Mouse (Mus musculus): ENCODE measurements at regions not wholly inside any gene's neighbourhood (a gene's known extent, or its start where the extent isn't known, plus 50 kb on each side); places are given as distances from the start of the nearest gene placed in this dataset.

DNA sequence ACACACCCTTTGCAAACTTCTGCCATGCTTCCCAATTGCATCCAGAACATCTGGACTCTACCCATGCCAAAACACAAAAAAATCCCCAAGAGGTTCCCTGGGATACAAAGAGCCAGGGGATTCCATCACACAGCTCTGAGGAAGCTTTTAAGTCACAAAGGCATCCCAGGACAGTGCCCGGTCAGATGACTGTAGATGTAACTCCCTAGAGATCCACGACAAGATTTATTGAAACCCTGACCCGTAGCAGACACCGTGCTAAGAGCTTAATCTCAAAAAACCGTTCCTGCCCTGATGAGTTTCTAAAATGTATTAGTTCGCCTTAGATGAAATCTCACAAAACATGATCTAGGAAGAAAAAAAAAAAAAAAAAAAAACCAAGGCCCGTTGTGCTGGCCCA lies 312.0 kb upstream of the Castor2 start:
- Histone ChIP-seq H3K27ac (replicated peaks) (no peak overlapping the region), H3K9me3 (replicated peaks) (no peaks in the 10 kb centered on the region), H3K4me3 (no peak overlapping the region), H3K4me1 (no peaks in the 10 kb centered on the region), H3K27me3 (ENCODE audit: low read depth, poor library complexity, severe bottlenecking) (no peaks in the 10 kb centered on the region), H3K36me3 (no peaks in the 10 kb centered on the region)
- WGBS, result 85% methylated on average over 7 of the region's 7 CpGs
- no peak for DNase-seq (ENCODE audit: low spot score)

DNA sequence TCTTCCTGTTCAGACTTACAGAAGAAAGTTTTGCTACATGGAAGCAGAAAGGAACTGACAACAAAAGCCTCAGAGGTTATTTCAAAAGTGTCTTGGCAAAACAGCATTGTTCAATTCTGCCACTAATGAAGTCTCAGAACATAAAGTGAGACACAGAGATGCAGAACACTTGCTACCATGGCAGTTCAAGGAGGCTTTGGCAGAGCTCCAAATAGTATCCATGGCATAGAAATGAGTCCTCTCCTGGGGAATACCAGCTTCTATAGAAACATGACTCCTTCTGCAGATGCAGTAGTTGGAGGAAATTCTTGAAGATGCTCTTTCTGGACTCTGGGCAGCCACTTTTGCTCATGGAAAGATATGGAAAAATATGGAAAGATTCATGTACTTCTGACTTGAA lies 322.9 kb upstream of the Castor2 start:
- no peak overlapping the region for H3K27ac ChIP-seq (replicated peaks)
- no peaks in the 10 kb centered on the region for H3K36me3 ChIP-seq
- no peak for DNase-seq (ENCODE audit: low spot score)

GRCm38 (mm10) chr5:133774116-133774515 lies 325.4 kb upstream of the Castor2 start:
- Histone ChIP-seq H3K4me1 (no peaks in the 10 kb centered on the region), H3K27me3 (ENCODE audit: low read depth, poor library complexity, severe bottlenecking) (no peaks in the 10 kb centered on the region), H3K36me3 (no peaks in the 10 kb centered on the region), H3K27ac (replicated peaks) (no peak overlapping the region), H3K9me3 (replicated peaks) (no peaks in the 10 kb centered on the region), H3K4me3 (no peak overlapping the region)
- WGBS, result 90% methylated on average over 3 of the region's 3 CpGs
- DNase-seq (ENCODE audit: low spot score), result no peak

More for the DNA sequence above, 322.9 kb upstream of the Castor2 start:
- Histone ChIP-seq H3K4me1 (no peaks in the 10 kb centered on the region), H3K4me3 (no peak overlapping the region), H3K27me3 (ENCODE audit: low read depth, poor library complexity, severe bottlenecking) (no peaks in the 10 kb centered on the region), H3K9me3 (replicated peaks) (no peaks in the 10 kb centered on the region)

- 84% methylated on average over 2 of the region's 2 CpGs for WGBS
- Histone ChIP-seq H3K36me3 (no peaks in the 10 kb centered on the region), H3K4me3 (no peak overlapping the region), H3K4me1 (no peaks in the 10 kb centered on the region), H3K9me3 (replicated peaks) (no peaks in the 10 kb centered on the region), H3K27ac (replicated peaks) (no peak overlapping the region), H3K27me3 (ENCODE audit: low read depth, poor library complexity, severe bottlenecking) (no peaks in the 10 kb centered on the region)
- DNase-seq (ENCODE audit: low spot score), result no peak
Measured at GRCm38 (mm10) chr5:133768856-133769255, 330.7 kb upstream of the Castor2 start.

- 98% methylated on average over 2 of the region's 2 CpGs for WGBS
Measured at GRCm38 (mm10) chr5:133757817-133758216, 341.7 kb upstream of the Castor2 start.

DNA sequence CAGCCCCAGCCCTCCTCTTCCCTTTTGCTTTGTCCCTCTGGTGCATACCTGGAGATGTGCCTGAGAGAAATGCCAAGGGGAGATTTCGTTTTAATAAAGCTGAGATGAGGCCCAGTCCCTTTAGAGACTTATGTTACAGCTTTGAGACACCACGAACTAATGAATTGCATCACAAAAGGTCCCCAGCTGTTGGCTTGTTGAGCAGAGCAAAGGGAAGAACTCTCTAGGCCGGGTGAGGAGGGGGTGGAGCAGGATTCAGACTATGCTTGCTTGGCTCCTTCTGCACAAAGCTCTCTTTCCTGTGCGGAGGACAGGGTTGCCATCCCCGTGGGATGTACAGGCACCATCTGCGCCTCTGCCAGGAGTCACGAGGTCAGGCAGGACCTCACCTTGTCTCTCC lies 345.3 kb upstream of the Castor2 start:
- Histone ChIP-seq H3K27me3 (ENCODE audit: low read depth, poor library complexity, severe bottlenecking) (no peaks in the 10 kb centered on the region), H3K4me1 (peaks cover 11% of the 10 kb centered on the region), H3K36me3 (no peaks in the 10 kb centered on the region), H3K27ac (replicated peaks) (no peak overlapping the region), H3K9me3 (replicated peaks) (no peaks in the 10 kb centered on the region), H3K4me3 (no peak overlapping the region)
- no peak for DNase-seq (ENCODE audit: low spot score)
- 22% methylated on average over 7 of the region's 7 CpGs for WGBS

More at GRCm38 (mm10) chr5:133757817-133758216, 341.7 kb upstream of the Castor2 start:
- H3K27ac ChIP-seq (replicated peaks), result no peak overlapping the region
- peaks cover 11% of the 10 kb centered on the region for H3K4me1 ChIP-seq
- H3K36me3 ChIP-seq, result no peaks in the 10 kb centered on the region
- H3K4me3 ChIP-seq, result no peak overlapping the region
- H3K9me3 ChIP-seq (replicated peaks), result no peaks in the 10 kb centered on the region
- H3K27me3 ChIP-seq (ENCODE audit: low read depth, poor library complexity, severe bottlenecking), result no peaks in the 10 kb centered on the region
- DNase-seq (ENCODE audit: low spot score), result no peak

DNA sequence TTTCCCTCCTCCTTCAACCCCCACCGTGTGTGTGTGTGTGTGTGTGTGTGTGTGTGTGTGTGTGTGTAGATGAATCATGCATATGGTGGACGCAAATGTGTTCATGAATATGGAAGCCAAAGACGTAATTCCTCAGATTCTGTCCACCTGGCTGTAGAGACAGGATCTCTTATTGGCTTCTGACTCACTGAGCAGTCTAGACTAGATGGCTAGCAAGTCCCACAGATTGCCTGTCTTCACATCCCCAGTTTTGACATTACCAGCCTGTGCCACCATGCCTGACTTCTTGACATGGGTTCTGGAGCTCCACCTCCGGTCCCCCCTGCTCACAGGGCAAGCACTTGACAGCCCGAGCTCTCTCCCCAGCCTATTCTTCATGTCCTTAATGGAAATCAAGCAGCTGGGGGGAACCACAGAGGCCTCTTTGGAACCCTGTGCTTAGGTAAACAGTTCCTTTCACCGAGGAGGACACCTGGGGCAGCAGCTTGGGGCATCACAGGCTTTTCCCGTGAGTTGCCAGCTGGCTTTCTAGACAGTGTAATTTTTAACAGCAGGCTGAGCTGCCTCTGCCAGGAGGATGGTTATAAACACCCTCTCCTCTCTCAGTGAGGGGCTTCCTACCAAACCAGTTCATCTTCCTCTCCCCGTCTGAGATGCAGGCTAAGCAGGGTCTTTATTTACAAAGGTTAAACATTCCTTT lies 345.9 kb upstream of the Castor2 start:
- 41% methylated on average over 8 of the region's 8 CpGs for WGBS
- Histone ChIP-seq H3K4me3 (no peak overlapping the region), H3K27me3 (ENCODE audit: low read depth, poor library complexity, severe bottlenecking) (no peaks in the 10 kb centered on the region), H3K4me1 (peaks cover 15% of the 10 kb centered on the region), H3K36me3 (no peaks in the 10 kb centered on the region), H3K27ac (replicated peaks) (0 out of 2 replicates have a peak overlapping the region, but pooled peaks have one; percentile 9), H3K9me3 (replicated peaks) (no peaks in the 10 kb centered on the region)
- DNase-seq (ENCODE audit: low spot score), result no peak

GRCm38 (mm10) chr5:133746960-133747359 lies 352.6 kb upstream of the Castor2 start:
- 84% methylated on average over 1 of the region's 1 CpGs for WGBS
- Histone ChIP-seq H3K9me3 (replicated peaks) (peaks cover 4% of the 10 kb centered on the region; the same call in 1 of the 2 replicates), H3K36me3 (no peaks in the 10 kb centered on the region), H3K4me3 (no peak overlapping the region), H3K27ac (replicated peaks) (no peak overlapping the region), H3K27me3 (ENCODE audit: low read depth, poor library complexity, severe bottlenecking) (no peaks in the 10 kb centered on the region), H3K4me1 (peaks cover 12% of the 10 kb centered on the region)
- no peak for DNase-seq (ENCODE audit: low spot score)

- 71% methylated on average over 10 of the region's 10 CpGs for WGBS
- Histone ChIP-seq H3K4me1 (peaks cover 12% of the 10 kb centered on the region), H3K27me3 (ENCODE audit: low read depth, poor library complexity, severe bottlenecking) (no peaks in the 10 kb centered on the region), H3K36me3 (no peaks in the 10 kb centered on the region), H3K4me3 (no peak overlapping the region), H3K27ac (replicated peaks) (no peak overlapping the region), H3K9me3 (replicated peaks) (peaks cover 4% of the 10 kb centered on the region; the same call in 1 of the 2 replicates)
- DNase-seq (ENCODE audit: low spot score), result no peak
Measured at GRCm38 (mm10) chr5:133746411-133746810, 353.1 kb upstream of the Castor2 start.

GRCm38 (mm10) chr5:133744136-133744535 lies 355.4 kb upstream of the Castor2 start:
- Histone ChIP-seq H3K4me1 (peaks cover 12% of the 10 kb centered on the region), H3K36me3 (no peaks in the 10 kb centered on the region), H3K27me3 (ENCODE audit: low read depth, poor library complexity, severe bottlenecking) (no peaks in the 10 kb centered on the region), H3K27ac (replicated peaks) (no peak overlapping the region), H3K4me3 (no peak overlapping the region), H3K9me3 (replicated peaks) (peaks cover 4% of the 10 kb centered on the region; the same call in 1 of the 2 replicates)
- no peak for DNase-seq (ENCODE audit: low spot score)
- 90% methylated on average over 3 of the region's 3 CpGs for WGBS

DNA sequence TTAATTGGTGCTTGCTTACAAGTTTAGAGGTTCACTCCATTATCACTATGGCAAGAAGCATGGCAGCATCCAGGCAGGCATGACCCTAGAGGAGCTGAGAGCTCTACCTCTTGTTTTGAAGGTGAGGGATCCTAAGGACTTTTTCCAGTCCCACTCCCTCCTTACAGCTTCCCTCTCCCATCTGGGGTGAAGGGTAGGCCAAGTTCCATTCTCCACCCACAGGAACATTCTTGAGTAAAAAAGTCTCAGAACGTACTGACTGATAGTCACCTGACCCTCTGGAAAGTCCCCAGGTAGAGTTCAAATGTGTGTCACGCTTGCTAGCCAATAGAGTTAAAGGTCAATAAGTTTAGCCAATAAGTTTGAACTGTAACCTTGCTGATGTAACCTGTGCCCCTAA lies 355.9 kb upstream of the Castor2 start:
- H3K36me3 ChIP-seq, result no peaks in the 10 kb centered on the region
- 94% methylated on average over 2 of the region's 2 CpGs for WGBS
- DNase-seq (ENCODE audit: low spot score), result no peak
- peaks cover 4% of the 10 kb centered on the region; the same call in 1 of the 2 replicates for H3K9me3 ChIP-seq (replicated peaks)
- H3K4me1 ChIP-seq, result peaks cover 8% of the 10 kb centered on the region
- H3K27ac ChIP-seq (replicated peaks), result no peak overlapping the region
- no peaks in the 10 kb centered on the region for H3K27me3 ChIP-seq (ENCODE audit: low read depth, poor library complexity, severe bottlenecking)
- no peak overlapping the region for H3K4me3 ChIP-seq

DNA sequence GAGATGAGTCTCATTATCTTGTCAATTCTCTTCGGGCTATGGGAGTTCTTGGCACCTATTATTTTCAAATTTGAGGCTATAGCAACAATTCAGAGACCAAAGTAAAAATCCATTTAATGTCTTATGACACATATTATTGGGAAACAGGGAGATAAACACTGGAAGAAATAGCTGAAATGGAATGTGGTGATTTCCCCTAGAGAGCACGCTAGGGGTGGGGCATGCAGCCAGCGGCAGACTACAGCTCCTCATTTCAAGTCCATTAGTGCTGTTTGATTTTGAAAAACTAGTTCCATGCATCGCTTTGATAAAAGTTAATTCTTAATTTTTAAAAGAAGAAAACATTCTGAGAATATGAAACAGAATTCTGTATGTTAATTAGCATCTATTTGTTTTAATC lies 367.6 kb upstream of the Castor2 start:
- no peaks in the 10 kb centered on the region for H3K36me3 ChIP-seq
- DNase-seq (ENCODE audit: low spot score), result no peak
- WGBS, result 91% methylated on average over 4 of the region's 4 CpGs
- no peaks in the 10 kb centered on the region for H3K4me1 ChIP-seq
- H3K9me3 ChIP-seq (replicated peaks), result 0 out of 2 replicates have a peak, but pooled peaks cover 3% of the 10 kb centered on the region
- H3K27ac ChIP-seq (replicated peaks), result no peak overlapping the region
- no peak overlapping the region for H3K4me3 ChIP-seq
- no peaks in the 10 kb centered on the region for H3K27me3 ChIP-seq (ENCODE audit: low read depth, poor library complexity, severe bottlenecking)

GRCm38 (mm10) chr5:133718187-133719078 lies 381.1 kb upstream of the Castor2 start:
- Histone ChIP-seq H3K4me1 (peaks cover 5% of the 10 kb centered on the region), H3K27me3 (ENCODE audit: low read depth, poor library complexity, severe bottlenecking) (no peaks in the 10 kb centered on the region), H3K9me3 (replicated peaks) (no peaks in the 10 kb centered on the region), H3K4me3 (no peak overlapping the region), H3K27ac (replicated peaks) (no peak overlapping the region), H3K36me3 (no peaks in the 10 kb centered on the region)
- 63% methylated on average over 10 of the region's 10 CpGs for WGBS
- DNase-seq (ENCODE audit: low spot score), result no peak
